Mouse (Mus musculus) thymus, postnatal 0 days (tissue): Measurements from ENCODE around the gene Acod1. TPM values are rescaled to one million over a fixed set of nuclear protein-coding genes. Genes with fewer than 3 reads are reported as not detected.

ENCODE experiments used
- DNase-seq: peaks from one replicate; pipeline ENCODE4 v3.0.0-alpha.2; 2015; ENCODE audit warnings: low spot score
- polyA plus RNA-seq: library from polyadenylated mRNA; unstranded; fragments of >200 nt; fragmentation: Nextera tagmentation; extraction: Ambion mirVana; gene quantifications from 2 replicates; pipeline ENCODE4 v1.2.1, GENCODE M21; 2015

Gene Acod1
- polyA plus RNA-seq, 1 experiment from 2014 or later, result 0.18 TPM

GRCm38 (mm10) chr14:103071471-103071870, 24.7 kb downstream of the Acod1 start:
- no peak for DNase-seq

GRCm38 (mm10) chr14:103072731-103073130, 26.0 kb downstream of the Acod1 start:
- DNase-seq, result no peak

- no peak for DNase-seq
Observed at GRCm38 (mm10) chr14:103073825-103074224, 27.0 kb downstream of the Acod1 start.

- no peak for DNase-seq
Observed at GRCm38 (mm10) chr14:103075166-103075565, 28.4 kb downstream of the Acod1 start.

- no peak for DNase-seq
Observed at GRCm38 (mm10) chr14:103077272-103078005, 30.7 kb downstream of the Acod1 start.

- DNase-seq, result no peak
Observed at GRCm38 (mm10) chr14:103078006-103078912, 31.5 kb downstream of the Acod1 start.

- DNase-seq, result no peak
Observed at GRCm38 (mm10) chr14:103079209-103079977, 32.6 kb downstream of the Acod1 start.

- DNase-seq, result no peak
Observed at GRCm38 (mm10) chr14:103085840-103086533, 39.2 kb downstream of the Acod1 start.

- no peak for DNase-seq
Observed at GRCm38 (mm10) chr14:103086671-103087324, 40.0 kb downstream of the Acod1 start.

GRCm38 (mm10) chr14:103087846-103088245, 41.1 kb downstream of the Acod1 start:
- DNase-seq, result no peak

GRCm38 (mm10) chr14:103088624-103089023, 41.8 kb downstream of the Acod1 start:
- peak; percentile 58 for DNase-seq

- no peak for DNase-seq
Observed at GRCm38 (mm10) chr14:103093236-103093635, 46.5 kb downstream of the Acod1 start.

GRCm38 (mm10) chr14:103093670-103094069, 46.9 kb downstream of the Acod1 start:
- DNase-seq, result no peak

GRCm38 (mm10) chr14:103095036-103095435, 48.3 kb downstream of the Acod1 start:
- peak; percentile 26 for DNase-seq

GRCm38 (mm10) chr14:103095826-103096225, 49.0 kb downstream of the Acod1 start:
- no peak for DNase-seq

- no peak for DNase-seq
Observed at GRCm38 (mm10) chr14:103096621-103097020, 49.8 kb downstream of the Acod1 start.

- DNase-seq, result no peak
Observed at GRCm38 (mm10) chr14:103098213-103098586, 51.4 kb downstream of the Acod1 start.

- DNase-seq, result peak; percentile 86
Observed at GRCm38 (mm10) chr14:103098587-103099235, 51.9 kb downstream of the Acod1 start.

GRCm38 (mm10) chr14:103099238-103099933, 52.6 kb downstream of the Acod1 start, which contains the start of gene Fbxl3:
Fbxl3 (minus strand) TSS chr14:103099566.
- DNase-seq, result peak; percentile 86
